Mouse (Mus musculus) intestine, postnatal 0 days (tissue): ENCODE results near the gene Mynn. TPM values are rescaled to one million over a fixed set of nuclear protein-coding genes. Genes with fewer than 3 reads are reported as not detected.

Experiments used
- ATAC-seq: fragments of 200-750 bp; cut with Nextera tagmentation; 2 replicates; pipeline ENCODE4 v1.8.0; 2017; ENCODE audit warnings: mild to moderate bottlenecking, moderate TSS enrichment, moderate library complexity
- H3K27ac ChIP-seq: fragments of 300-500 bp; sonication (generic); 2 replicates; pipeline ENCODE4 v1.5.1; 2014; ENCODE audit warnings: mild to moderate bottlenecking, low read depth, low read length, moderate library complexity
- H3K27me3 ChIP-seq: fragments of 300-500 bp; sonication (generic); replicated peaks from 2 replicates; pipeline ENCODE4 v1.6.1; 2014; ENCODE audit warnings: low read length, mixed read lengths; ENCODE audit not compliant: control insufficient read depth, insufficient read depth
- H3K36me3 ChIP-seq: fragments of 300-500 bp; sonication (generic); 2 replicates; pipeline ENCODE4 v1.6.1; 2014; ENCODE audit warnings: mild to moderate bottlenecking, moderate library complexity; ENCODE audit not compliant: control insufficient read depth, insufficient read depth
- H3K4me1 ChIP-seq: fragments of 300-500 bp; sonication (generic); replicated peaks from 2 replicates; pipeline ENCODE4 v1.6.1; 2014; ENCODE audit warnings: antibody characterized with exemption, low read length, mixed read lengths; ENCODE audit not compliant: control insufficient read depth, insufficient read depth
- H3K4me2 ChIP-seq: fragments of 300-500 bp; sonication (generic); replicated peaks from 2 replicates; pipeline ENCODE4 v1.6.1; 2014; ENCODE audit warnings: low read depth, mild to moderate bottlenecking, moderate library complexity
- H3K4me3 ChIP-seq: fragments of 300-500 bp; sonication (generic); 2 replicates; pipeline ENCODE4 v1.5.1; 2014; ENCODE audit warnings: low read depth, low read length
- H3K9ac ChIP-seq: fragments of 300-500 bp; sonication (generic); 2 replicates; pipeline ENCODE4 v1.6.1; 2014; ENCODE audit warnings: mild to moderate bottlenecking, low read depth, low read length
- H3K9me3 ChIP-seq: fragments of 300-500 bp; sonication (generic); 2 replicates; pipeline ENCODE4 v1.6.1; 2016; ENCODE audit warnings: mixed run types; ENCODE audit not compliant: control insufficient read depth
- CTCF ChIP-seq: sonication (generic); IDR thresholded peaks from 2 replicates; pipeline ENCODE4 v1.5.1; 2016; ENCODE audit warnings: low read depth, mild to moderate bottlenecking, control low read depth, antibody characterized with exemption, moderate library complexity
- WGBS: fragments of 180-500 bp; shearing (Covaris S2); extraction: QIAGEN DNeasy Blood & Tissue Kit; methylation state at CpG from one replicate; pipeline ENCODE4 v1.1.7; 2014; 5-methylcytosine and 5-hydroxymethylcytosine counted together
- polyA plus RNA-seq: library from polyadenylated mRNA; unstranded; fragments of >200 nt; fragmentation: Nextera tagmentation; extraction: Ambion mirVana; gene quantifications from 2 replicates; pipeline ENCODE4 v1.2.1, GENCODE M21; 2015

The Mynn gene
- polyA plus RNA-seq, 1 experiment from 2014 or later: 10.3 TPM

DNA sequence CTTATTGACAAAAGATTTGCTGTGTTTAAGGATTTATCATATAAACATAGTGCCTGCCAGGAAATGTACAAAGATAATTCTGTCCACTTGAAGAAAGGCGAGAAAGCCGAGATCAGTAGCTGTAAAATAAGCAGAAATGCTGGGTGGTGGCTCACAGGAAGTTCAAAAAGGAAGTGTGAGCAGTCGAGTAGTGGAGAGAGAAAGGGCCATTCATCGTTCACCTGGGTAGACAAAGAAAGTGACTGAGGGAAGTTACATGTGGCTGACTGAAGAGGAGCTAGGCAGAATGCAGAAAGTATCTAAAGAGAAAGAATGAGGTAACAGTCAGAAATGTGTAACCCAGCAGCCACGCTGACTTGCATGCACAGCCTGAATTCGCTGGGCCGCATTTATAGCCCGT, 18.3 kb downstream of the Mynn start:
- Histone ChIP-seq H3K9me3 (no peaks in the 10 kb centered on the region), H3K9ac (no peak overlapping the region), H3K27me3 (no peaks in the 10 kb centered on the region), H3K4me2 (no peak overlapping the region), H3K27ac (no peak overlapping the region), H3K4me3 (no peak overlapping the region), H3K36me3 (peaks cover 36% of the 10 kb centered on the region), H3K4me1 (no peaks in the 10 kb centered on the region)
- ATAC-seq: no peak
- WGBS: 70% methylated on average over 8 of the region's 8 CpGs
- TF ChIP-seq CTCF: no peak

- H3K36me3 ChIP-seq: no peaks in the 10 kb centered on the region
- TF ChIP-seq CTCF: no peak
- ATAC-seq: no peak
- H3K27me3 ChIP-seq: no peaks in the 10 kb centered on the region
- WGBS: 63% methylated on average over 3 of the region's 3 CpGs
- no peaks in the 10 kb centered on the region for H3K4me1 ChIP-seq
- H3K9me3 ChIP-seq: no peaks in the 10 kb centered on the region
- H3K4me3 ChIP-seq: no peak overlapping the region
- no peak overlapping the region for H3K27ac ChIP-seq
- no peak overlapping the region for H3K9ac ChIP-seq
- H3K4me2 ChIP-seq: no peak overlapping the region
Measured at GRCm38 (mm10) chr3:30633681-30634080, 31.8 kb downstream of the Mynn start.

DNA sequence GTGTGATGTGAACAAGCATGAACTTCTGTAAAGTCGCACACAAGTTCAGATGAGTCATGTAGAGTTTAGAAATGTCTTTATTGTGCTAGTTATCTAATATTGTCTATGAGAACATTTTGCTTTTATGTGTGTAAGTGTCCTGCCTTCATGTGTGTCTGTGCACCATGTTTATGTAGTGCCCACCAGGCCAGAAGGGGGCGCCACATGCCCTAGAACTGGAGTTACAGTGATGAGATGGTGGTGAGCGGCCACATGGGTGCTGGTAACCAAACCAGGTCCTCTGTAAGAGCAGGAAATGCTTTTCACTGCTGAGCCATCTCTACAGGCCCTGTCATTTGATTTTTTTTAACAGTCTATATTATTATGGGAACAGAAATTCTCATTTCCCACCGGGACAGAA, 33.8 kb downstream of the Mynn start:
- WGBS: 82% methylated on average over 4 of the region's 4 CpGs
- Histone ChIP-seq H3K4me2 (no peak overlapping the region), H3K4me1 (no peaks in the 10 kb centered on the region), H3K9ac (no peak overlapping the region), H3K4me3 (no peak overlapping the region), H3K27me3 (no peaks in the 10 kb centered on the region), H3K9me3 (no peaks in the 10 kb centered on the region), H3K27ac (no peak overlapping the region), H3K36me3 (no peaks in the 10 kb centered on the region)
- no peak for ATAC-seq
- peak; percentile 17; the same call in 1 of the 2 replicates for TF ChIP-seq CTCF

GRCm38 (mm10) chr3:30644207-30644606, 42.3 kb downstream of the Mynn start, which contains the start of gene Lrriq4:
Lrriq4 (plus strand) TSS chr3:30644507.
- Histone ChIP-seq H3K4me1 (no peaks in the 10 kb centered on the region), H3K27me3 (0 out of 2 replicates have a peak, but pooled peaks cover 6% of the 10 kb centered on the region), H3K27ac (no peak within 1 kb of the TSS), H3K36me3 (no peaks in the 10 kb centered on the region), H3K4me3 (no peak within 1 kb of the TSS), H3K4me2 (no peak within 1 kb of the TSS), H3K9me3 (no peaks in the 10 kb centered on the region), H3K9ac (no peak within 1 kb of the TSS)
- no peak for TF ChIP-seq CTCF
- ATAC-seq: no peak
- WGBS: 65% methylated on average over 2 of the region's 2 CpGs

DNA sequence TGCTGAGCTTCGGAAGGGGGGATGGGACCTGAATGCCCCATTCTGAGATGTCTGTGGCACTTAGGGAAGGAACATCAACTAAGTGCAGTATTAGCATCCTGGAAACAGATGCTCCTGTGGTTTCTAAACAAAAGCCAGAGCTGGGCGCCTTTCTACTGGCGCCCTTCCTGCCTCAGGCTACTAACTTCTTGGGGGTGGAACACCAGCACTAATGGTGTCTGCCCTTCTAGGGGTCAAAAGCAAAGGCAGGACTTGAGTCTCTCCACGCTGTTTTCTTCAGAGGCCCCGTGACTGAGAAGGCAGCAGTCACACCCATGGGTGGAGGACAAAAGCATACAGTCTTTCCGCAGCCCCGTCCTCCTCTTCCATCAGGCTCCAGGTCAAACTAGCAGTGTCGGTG, 44.9 kb downstream of the Mynn start:
- no peak overlapping the region for H3K9ac ChIP-seq
- H3K4me3 ChIP-seq: no peak overlapping the region
- no peak overlapping the region for H3K27ac ChIP-seq
- ATAC-seq: no peak
- 0 out of 2 replicates have a peak, but pooled peaks cover 22% of the 10 kb centered on the region for H3K27me3 ChIP-seq
- H3K4me1 ChIP-seq: no peaks in the 10 kb centered on the region
- no peaks in the 10 kb centered on the region for H3K9me3 ChIP-seq
- H3K36me3 ChIP-seq: no peaks in the 10 kb centered on the region
- TF ChIP-seq CTCF: no peak
- no peak overlapping the region for H3K4me2 ChIP-seq
- WGBS: 46% methylated on average over 8 of the region's 8 CpGs

DNA sequence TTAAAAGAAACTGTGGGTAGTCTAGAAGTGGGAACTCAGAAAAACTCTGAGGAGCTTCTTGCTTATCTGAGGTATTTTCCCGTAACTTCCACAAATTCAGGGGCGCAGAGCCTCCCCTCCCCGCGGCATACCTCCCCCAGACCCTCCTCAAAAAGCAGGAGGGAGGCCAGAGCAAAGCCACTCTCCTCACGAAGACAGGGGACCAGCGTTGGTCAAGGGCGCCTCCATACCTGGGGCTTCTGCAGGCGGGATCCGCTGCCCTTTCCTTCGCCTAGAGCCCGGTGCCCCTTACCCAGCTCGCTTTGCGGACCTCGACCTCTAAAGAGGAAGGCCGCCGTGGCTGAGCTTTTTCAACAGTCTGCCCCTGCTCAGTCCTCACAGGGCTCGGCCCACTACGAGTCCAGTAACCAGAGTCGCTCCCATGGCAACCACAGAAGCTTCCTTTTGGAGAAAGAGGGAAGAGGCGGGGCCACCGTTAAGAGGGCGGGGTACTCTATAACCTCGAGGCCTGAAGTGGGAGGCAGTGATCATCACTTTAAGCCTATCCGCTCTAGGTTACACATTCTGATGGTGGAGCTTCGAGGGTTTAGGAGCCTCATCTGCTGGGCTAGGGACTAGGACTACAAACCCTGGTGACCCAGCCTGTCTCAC, 45.7 kb downstream of the Mynn start, which contains the start of gene Lrrc34:
Gene Lrrc34 (minus strand): TSS at position 430 of the 651 bp plus-strand sequence.
- Histone ChIP-seq H3K9ac (no peak within 1 kb of the TSS), H3K9me3 (no peaks in the 10 kb centered on the region), H3K27me3 (0 out of 2 replicates have a peak, but pooled peaks cover 24% of the 10 kb centered on the region), H3K4me3 (peak within 1 kb of the TSS; percentile 21), H3K4me2 (peak within 1 kb of the TSS; percentile 55), H3K27ac (no peak within 1 kb of the TSS), H3K36me3 (no peaks in the 10 kb centered on the region), H3K4me1 (no peaks in the 10 kb centered on the region)
- TF ChIP-seq CTCF: no peak
- peak; percentile 59 for ATAC-seq
- WGBS: 4% methylated on average over 25 of the region's 25 CpGs
